Mouse (Mus musculus): ENCODE results near the gene Ppm1f.
"Not testable (repeated sequence)": the region's sequence is repeated elsewhere in the genome, so short reads cannot be mapped to it uniquely, and the experiment has no call there.

Gene Ppm1f

DNA sequence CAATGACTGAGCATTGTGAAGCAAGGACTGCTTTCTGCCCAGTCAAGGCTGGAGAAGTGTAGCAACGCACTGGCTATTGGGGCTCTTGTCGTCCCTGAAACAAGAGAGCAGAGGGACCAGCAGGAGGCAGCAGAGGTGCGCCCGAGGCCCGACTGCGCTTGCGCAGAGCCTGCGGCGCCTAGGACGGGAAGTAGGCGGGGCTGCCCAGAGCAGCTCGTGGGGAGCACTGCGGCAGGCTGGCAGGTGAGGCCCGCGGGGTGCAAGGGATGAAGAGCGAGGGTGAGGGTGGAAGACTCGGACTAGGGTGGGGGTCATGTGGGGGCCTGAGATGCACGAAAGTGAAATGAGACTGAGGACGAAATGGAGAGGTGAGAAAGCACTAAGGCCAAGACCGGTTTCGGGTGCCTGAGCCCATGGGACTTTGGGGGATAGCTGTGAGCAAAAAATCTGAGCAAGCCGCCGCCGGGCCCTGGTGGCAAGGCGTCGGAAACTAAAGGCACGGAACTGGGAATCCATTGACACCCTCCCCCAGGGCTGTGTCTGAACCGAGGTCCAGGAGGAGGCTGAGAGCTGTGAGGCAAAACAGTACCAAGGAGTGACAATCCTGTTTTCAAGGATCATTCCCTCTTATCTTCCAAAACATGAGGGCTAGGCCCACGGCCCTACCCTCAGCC, at the start of gene Ppm1f:
TSS of gene Ppm1f (plus strand) at position 88 of the 674 bp plus-strand sequence.
- peak; percentile 97 for DNase-seq (ENCODE audit: low read depth, low spot score)

DNA sequence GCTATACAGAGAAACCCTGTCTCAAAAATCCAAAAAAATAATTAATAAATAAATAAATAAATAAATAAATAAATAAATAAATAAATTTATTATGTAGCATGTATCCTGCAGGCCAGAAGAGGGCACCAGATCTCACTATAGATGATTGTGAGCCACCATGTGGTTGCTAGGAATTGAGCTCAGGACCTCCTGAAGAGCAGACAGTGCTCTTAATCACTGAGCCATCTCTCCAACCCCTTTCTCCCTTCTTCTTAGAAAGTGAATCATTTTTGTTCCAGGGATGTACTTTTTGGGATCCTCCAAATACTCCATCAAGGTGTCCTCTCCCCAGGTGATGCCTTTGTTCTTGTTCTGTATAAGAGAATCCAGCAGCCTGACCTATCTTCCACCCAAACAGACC, 47.1 kb upstream of the Ppm1f start:
- DNase-seq (ENCODE audit: low read depth, low spot score) = no peak

DNA sequence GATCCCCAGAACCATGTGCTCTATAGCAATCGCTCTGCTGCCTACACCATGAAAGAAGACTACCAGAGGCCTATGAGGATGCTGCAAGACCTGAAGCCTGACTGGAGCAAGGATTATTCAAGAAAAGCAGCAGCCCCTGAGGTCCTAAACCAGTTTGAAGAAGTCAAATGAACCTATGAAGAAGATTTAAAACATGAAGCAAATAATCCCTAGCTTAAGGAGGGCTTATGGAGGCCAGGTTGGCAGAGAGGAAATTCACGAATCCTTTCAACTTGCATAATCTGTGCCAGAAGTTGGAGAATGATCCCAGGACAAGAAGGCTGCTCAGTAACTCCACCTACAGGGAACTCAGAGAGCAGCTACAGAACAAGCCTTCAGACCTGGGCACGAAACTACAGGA, 43.9 kb upstream of the Ppm1f start:
- no peak for DNase-seq (ENCODE audit: low read depth, low spot score)

- peak; percentile 64 for DNase-seq (ENCODE audit: low read depth, low spot score)
Observed at GRCm38 (mm10) chr16:16854836-16855235, 41.4 kb upstream of the Ppm1f start.

- DNase-seq (ENCODE audit: low read depth, low spot score) = peak; percentile 75
Observed at GRCm38 (mm10) chr16:16855541-16855940, 40.7 kb upstream of the Ppm1f start.

GRCm38 (mm10) chr16:16856054-16856453, 40.2 kb upstream of the Ppm1f start:
- not testable (repeated sequence) for DNase-seq (ENCODE audit: low read depth, low spot score)

DNA sequence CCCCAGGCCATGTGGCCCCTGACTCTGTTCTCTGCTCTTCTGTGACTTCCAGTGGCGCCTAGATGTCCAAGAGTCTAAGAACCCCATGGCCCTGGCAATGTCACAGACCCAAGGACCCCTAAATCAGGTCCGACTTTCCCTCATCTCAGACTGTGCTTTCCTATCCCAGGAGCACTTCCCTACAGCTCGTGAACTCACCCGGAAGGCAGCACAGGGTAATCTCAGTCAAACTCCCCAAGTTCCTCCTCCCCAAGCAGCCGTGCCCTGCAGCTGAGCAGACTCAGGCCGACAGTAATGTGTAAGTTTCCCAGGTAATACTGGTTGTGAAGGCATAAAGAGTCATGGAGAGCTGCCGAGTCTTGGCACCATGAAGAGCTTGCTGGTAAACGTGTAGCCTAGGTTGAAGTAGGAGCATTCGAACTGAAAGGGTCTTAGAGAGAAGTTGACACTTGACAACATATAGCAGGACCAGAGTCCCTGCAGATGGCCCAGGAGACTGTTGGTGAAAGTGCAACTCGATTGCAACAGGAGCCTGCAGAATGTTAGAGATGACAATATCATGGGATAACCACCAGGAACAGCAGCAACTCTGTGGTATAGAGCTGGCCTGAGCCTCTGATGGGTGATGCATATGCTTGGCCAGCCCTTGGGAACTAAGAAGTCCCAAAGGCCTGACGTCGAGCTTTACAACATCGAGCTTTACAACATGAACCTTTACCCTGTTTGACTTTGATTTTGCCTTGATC, 39.4 kb upstream of the Ppm1f start:
- DNase-seq (ENCODE audit: low read depth, low spot score) = no peak

DNA sequence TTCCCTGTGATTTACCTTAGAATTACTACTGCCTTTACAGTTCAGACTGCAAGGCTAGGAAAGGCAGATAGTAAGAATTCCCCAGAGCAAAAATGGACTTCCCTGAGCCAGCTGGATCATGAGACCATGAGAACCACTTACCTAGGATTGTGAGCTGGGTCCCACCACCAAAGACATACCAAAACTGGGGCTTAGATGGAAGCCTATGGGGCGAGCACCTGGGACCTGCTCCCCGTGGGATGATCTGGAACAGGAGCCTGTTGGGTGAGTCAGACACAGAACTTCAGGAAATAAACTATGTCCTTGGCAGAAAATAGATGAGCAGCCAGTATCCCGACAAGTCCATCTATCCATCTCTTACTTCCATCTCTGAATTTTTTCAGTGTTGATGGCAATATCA, 34.0 kb upstream of the Ppm1f start:
- no peak for DNase-seq (ENCODE audit: low read depth, low spot score)

DNA sequence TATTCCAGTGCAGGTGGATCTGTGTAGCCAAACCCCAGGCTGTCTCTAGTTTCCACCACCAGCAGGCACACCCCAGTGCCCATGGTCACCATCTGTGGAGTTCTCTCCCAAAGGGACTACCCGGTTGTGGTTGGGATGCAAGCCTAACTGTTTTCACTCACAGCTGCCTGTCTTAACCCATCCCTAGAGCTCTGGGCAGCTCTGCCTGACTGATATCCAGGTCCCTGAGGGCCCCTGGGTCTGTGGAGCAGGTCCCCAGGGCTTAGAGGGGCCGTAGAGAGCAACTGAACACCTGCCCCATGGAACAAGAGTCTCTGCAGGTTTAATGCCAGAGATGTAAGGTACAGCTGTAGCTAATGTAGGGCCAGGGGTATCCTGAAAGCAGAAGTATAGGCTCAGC, 32.3 kb upstream of the Ppm1f start, which contains the start of gene Igll1:
TSS of gene Igll1 (minus strand) at position 8 of the 400 bp plus-strand sequence.
- no peak for DNase-seq (ENCODE audit: low read depth, low spot score)

GRCm38 (mm10) chr16:16865217-16865616, 31.1 kb upstream of the Ppm1f start:
- no peak for DNase-seq (ENCODE audit: low read depth, low spot score)

- no peak for DNase-seq (ENCODE audit: low read depth, low spot score)
Observed at GRCm38 (mm10) chr16:16865696-16866561, 30.3 kb upstream of the Ppm1f start.

DNA sequence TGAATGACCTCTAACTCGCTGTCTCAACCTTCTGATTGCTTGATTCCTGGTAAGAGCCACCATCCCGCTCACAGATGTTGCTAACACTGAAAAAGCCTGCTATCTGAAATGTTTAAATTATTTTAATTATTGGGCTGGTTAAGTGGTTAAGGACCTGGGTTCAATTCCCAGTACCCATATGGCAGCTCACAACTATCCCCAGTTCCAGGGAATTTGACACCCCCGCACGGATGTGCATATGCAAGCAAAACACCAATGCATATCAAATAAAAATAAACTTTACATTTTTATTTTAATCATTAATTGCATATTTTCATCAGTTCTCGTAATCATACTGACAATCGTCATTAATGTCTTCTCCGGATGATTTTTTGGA, 26.0 kb upstream of the Ppm1f start:
- DNase-seq (ENCODE audit: low read depth, low spot score) = no peak

GRCm38 (mm10) chr16:16870617-16871331, 25.5 kb upstream of the Ppm1f start, which contains the start of the genes Top3b and Vpreb1:
Gene Top3b, plus strand, starts transcription at chr16:16870736.
Gene Vpreb1, minus strand, starts transcription at chr16:16870843.
- DNase-seq (ENCODE audit: low read depth, low spot score) = peak; percentile 99

DNA sequence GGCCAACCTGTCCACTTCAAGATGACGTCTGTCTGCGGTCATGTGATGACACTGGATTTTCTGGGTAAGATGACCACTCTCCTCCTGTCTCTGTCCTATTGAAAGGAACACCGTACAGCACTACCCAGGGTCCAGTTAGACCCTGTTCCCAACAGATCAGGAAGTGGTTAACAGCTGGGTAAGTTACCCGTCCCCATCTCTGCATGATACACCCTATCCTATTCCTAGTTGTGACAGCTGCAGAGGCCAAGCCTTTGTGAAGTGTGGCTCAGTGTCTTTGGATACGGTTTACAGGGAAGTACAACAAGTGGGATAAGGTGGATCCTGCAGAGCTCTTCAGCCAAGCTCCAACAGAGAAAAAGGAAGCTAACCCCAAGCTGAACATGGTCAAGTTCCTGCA, 17.2 kb upstream of the Ppm1f start:
- DNase-seq (ENCODE audit: low read depth, low spot score) = no peak

- DNase-seq (ENCODE audit: low read depth, low spot score) = no peak
Observed at GRCm38 (mm10) chr16:16888341-16888740, 7.9 kb upstream of the Ppm1f start.

DNA sequence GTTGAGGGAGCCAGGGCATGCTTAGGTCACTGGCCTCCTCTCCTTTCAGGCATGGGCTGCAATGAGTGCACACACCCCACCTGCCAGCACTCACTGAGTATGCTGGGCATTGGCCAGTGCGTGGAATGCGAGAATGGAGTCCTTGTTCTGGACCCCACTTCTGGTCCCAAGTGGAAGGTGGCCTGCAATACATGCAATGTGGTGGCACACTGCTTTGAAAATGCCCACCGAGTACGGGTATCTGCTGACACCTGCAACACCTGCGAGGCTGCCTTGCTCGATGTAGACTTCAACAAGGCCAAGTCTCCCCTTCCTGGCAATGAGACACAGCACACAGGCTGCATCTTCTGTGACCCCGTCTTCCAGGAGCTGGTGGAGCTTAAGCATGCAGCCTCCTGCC, 3.9 kb upstream of the Ppm1f start:
- DNase-seq (ENCODE audit: low read depth, low spot score) = no peak

DNA sequence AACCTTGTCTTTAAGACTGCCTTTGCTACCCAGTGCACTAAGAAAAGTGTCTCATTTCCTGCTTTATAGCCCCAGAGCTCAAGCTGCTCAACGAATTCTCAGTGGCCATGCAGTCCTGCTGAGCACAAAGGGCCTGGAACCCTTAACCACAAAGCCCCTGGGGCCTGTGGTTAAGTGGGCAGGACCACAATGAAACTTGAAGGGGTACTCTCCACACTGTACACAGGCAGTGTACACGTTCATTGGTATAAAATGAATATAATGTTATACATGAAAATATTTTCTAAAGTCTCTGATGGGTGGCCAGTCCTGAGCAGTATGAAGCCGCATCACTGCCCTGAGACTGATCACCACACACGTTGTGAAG, 271 bp upstream of the Ppm1f start:
- DNase-seq (ENCODE audit: low read depth, low spot score) = no peak

DNA sequence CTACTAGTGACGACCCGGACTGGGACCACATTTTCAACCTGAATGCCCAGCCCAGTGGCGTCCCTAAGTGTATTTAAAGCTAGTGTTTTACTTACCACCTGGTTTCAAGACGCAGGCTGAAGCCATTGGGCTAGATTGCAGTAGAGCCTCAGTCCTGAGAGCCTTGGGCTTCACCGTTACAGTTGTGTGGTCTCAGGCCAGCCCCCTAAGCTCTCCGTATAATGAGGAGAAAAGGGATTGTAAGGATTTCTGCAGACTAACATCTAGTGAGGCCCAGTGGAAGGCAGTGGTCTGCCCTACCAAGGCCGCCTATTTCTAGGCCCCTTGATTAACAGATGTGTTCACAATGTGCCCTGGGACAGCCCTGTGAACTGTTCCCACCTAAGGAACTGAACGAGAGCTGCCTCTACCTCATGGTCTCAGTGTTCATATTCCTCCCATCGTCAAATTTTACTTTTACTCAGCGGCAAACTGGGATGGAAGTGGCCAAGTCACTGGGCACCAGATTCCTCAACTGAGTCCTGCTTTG, 851 bp downstream of the Ppm1f start:
- DNase-seq (ENCODE audit: low read depth, low spot score) = no peak

DNA sequence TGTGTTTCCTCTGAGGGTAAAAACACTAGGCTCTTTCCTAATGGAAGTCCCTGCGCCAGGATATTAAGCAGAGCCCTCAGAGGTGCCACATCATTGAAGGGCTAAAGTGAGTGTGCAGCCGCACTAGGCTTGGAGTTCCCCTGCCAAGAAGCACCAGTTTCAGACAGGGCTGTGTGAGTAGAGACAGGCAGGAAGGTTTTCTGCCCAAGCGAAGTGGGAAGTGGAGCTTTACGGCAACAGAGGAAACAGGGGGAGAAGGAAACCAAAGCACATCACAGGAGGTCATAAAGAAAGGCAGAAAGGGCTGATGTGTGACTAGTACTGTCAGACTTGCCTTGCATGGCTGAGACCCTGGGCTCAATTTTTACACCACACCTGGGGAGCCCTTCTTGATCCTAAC, 6.1 kb downstream of the Ppm1f start:
- no peak for DNase-seq (ENCODE audit: low read depth, low spot score)

GRCm38 (mm10) chr16:16903188-16903587, 6.9 kb downstream of the Ppm1f start:
- no peak for DNase-seq (ENCODE audit: low read depth, low spot score)

DNA sequence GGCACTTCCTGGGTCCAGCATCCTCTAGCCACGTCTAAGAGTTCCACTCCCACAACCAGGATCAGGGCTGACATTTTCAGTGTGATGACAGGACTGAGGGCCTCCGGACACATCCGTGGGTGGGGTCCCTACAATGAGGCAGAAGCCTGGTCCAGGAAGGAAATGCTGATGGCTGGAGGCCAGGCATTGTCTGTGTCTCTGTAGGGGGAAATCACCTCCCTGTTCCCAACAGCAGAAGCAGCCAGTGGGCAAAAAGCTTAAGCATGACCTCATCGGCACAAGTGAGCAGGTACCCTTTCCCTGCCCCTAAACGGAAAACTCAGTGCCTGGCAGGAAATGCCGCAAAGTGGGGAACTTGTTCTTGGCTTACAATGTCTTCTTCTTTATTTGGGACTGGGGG, 11.5 kb downstream of the Ppm1f start:
- no peak for DNase-seq (ENCODE audit: low read depth, low spot score)

All from brain, adult 2 months (tissue).